Mouse (Mus musculus): ENCODE results near the gene Celf3. TPM values are rescaled to one million over a fixed set of nuclear protein-coding genes. Genes with fewer than 3 reads are reported as not detected.

The Celf3 gene
- total and polyA plus RNA-seq, 3 experiments, result not detected

DNA sequence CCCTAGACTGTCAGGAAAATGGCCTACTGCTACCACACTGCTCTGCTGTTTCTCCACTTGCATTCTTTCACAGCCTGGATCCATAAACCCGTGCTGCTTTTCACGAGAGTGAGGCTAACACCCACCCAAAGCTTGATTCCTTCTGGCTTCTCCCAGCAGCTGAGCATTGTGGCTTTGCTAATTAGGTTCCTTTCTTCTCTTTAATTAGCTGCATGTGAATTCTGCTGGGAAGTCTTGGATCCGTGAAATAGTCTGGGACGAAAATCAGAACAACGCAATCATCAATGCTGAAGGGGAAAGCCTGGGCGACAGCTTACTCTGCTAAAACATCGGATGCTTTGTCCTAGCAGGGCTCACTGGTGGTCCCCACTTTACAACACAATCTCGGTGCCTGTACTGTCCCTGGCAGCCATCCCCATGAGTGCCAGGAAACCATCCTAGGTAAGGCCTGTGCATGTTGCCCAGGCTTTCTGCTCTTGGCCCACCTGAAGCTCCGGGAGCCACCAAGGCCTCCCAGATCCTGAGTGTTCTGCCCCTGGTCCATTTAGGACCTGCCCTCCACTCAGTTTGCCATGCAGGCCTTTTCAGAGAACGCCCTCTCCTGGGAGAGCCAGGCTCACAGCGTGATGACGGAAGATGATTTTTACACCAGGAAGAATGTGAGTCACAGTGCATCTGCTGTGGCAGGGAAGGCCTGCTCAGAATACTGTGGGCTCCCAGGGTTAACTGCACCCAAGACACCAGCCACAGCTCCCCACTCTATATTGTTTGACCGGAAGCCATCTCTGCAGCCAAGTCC lies 12.3 kb upstream of the Celf3 start:
- DNase-seq (ENCODE audit: low spot score) (no peak), ATAC-seq (ENCODE audit: extremely low read depth, insufficient number of reproducible peaks, low FRiP score, poor library complexity, severe bottlenecking) (no peak)
- Histone ChIP-seq H3K9me3 (replicated peaks) (no peaks in the 10 kb centered on the region), H3K4me1 (ENCODE audit: insufficient read depth, low read depth, low read length) (no peaks in the 10 kb centered on the region), H3K4me3 (ENCODE audit: low read depth, low read length) (no peak overlapping the region), H3K27me3 (ENCODE audit: insufficient read depth, low read length) (peaks cover 20% of the 10 kb centered on the region), H3K36me3 (replicated peaks) (no peaks in the 10 kb centered on the region)
- no peak for TF ChIP-seq GATA1 (IDR thresholded peaks at IDR 0.05; ENCODE audit: borderline replicate concordance, low read length)
- no peak for TF ChIP-seq TAL1 (conservative IDR thresholded peaks at IDR 0.05; ENCODE audit: low read depth, low read length)
- no peak for TF ChIP-seq GATA2 (IDR thresholded peaks at IDR 0.05; ENCODE audit: borderline replicate concordance, low read depth, low read length)
- no peak for TF ChIP-seq CTCF (IDR thresholded peaks at IDR 0.05; ENCODE audit: low read depth, low read length)
- no peak for TF ChIP-seq POLR2AphosphoS5 (IDR thresholded peaks at IDR 0.05; ENCODE audit: insufficient replicate concordance, low read depth, low read length)

DNA sequence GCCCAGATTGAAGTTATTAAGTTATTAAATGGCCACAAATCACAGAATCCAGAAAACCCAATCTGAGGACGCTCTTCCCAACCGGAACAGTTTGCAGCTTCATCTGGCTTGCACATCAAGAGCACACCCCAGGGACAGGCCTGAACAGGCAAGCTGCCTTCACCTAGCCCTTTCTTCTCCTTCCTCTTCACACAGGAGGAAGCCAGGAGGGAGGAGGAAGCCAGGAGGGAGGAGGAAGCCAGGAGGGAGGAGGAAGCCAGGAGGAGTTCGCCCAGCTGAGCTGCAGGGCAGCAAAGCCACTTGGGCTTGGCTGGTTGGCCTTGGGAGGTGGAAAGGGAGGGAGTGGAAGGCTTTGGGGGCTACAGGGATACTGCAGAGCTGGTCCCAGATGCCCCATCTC lies 9.2 kb upstream of the Celf3 start:
- Histone ChIP-seq H3K9me3 (replicated peaks) (no peaks in the 10 kb centered on the region), H3K36me3 (replicated peaks) (no peaks in the 10 kb centered on the region), H3K4me1 (ENCODE audit: insufficient read depth, low read depth, low read length) (no peaks in the 10 kb centered on the region), H3K4me3 (ENCODE audit: low read depth, low read length) (no peak overlapping the region), H3K27me3 (ENCODE audit: insufficient read depth, low read length) (peaks cover 20% of the 10 kb centered on the region)
- ATAC-seq (ENCODE audit: extremely low read depth, insufficient number of reproducible peaks, low FRiP score, poor library complexity, severe bottlenecking) (no peak), DNase-seq (ENCODE audit: low spot score) (no peak)
- TF ChIP-seq TAL1 (conservative IDR thresholded peaks at IDR 0.05; ENCODE audit: low read depth, low read length), result no peak
- TF ChIP-seq GATA1 (IDR thresholded peaks at IDR 0.05; ENCODE audit: borderline replicate concordance, low read length), result no peak
- TF ChIP-seq GATA2 (IDR thresholded peaks at IDR 0.05; ENCODE audit: borderline replicate concordance, low read depth, low read length), result no peak
- TF ChIP-seq CTCF (IDR thresholded peaks at IDR 0.05; ENCODE audit: low read depth, low read length), result no peak
- no peak for TF ChIP-seq POLR2AphosphoS5 (IDR thresholded peaks at IDR 0.05; ENCODE audit: insufficient replicate concordance, low read depth, low read length)

DNA sequence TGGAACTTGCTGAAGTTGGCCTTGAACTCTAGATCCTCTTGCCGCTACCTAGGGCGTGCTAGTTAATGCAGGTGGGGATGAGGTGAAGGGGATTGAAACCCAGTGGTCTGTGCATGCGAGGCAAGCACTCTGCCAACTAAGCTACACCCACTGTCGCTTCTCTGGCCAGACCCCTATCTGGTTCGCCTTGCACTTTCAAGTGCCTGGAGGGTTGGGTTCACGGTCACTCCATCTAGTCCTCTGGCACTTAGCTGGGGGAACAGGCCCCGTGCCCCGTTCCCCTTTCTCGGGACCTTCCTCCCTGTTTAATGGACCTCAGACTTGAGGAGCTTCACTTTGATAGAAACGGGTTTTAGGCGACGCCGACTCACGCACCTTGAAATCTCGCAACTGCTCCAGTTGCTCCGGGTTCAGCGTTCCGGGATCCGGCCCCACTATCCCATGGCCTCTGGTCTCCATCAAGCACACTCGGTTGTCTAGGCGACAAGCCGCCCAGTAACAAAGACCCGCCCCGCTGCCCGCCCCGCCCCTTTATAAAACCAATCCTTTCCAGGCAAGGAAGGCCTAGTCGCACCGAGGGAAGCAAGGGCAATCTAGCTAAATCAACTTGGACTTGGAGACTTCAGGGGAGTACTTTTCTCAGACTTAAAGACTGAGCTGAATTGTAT lies 5.5 kb upstream of the Celf3 start:
- H3K9me3 ChIP-seq (replicated peaks), result no peaks in the 10 kb centered on the region
- no peaks in the 10 kb centered on the region for H3K4me1 ChIP-seq (ENCODE audit: insufficient read depth, low read depth, low read length)
- no peak overlapping the region for H3K4me3 ChIP-seq (ENCODE audit: low read depth, low read length)
- ATAC-seq (ENCODE audit: extremely low read depth, insufficient number of reproducible peaks, low FRiP score, poor library complexity, severe bottlenecking) (no peak), DNase-seq (ENCODE audit: low spot score) (no peak)
- no peak for TF ChIP-seq GATA1 (IDR thresholded peaks at IDR 0.05; ENCODE audit: borderline replicate concordance, low read length)
- no peak for TF ChIP-seq TAL1 (conservative IDR thresholded peaks at IDR 0.05; ENCODE audit: low read depth, low read length)
- no peaks in the 10 kb centered on the region for H3K36me3 ChIP-seq (replicated peaks)
- H3K27me3 ChIP-seq (ENCODE audit: insufficient read depth, low read length), result peaks cover 19% of the 10 kb centered on the region

DNA sequence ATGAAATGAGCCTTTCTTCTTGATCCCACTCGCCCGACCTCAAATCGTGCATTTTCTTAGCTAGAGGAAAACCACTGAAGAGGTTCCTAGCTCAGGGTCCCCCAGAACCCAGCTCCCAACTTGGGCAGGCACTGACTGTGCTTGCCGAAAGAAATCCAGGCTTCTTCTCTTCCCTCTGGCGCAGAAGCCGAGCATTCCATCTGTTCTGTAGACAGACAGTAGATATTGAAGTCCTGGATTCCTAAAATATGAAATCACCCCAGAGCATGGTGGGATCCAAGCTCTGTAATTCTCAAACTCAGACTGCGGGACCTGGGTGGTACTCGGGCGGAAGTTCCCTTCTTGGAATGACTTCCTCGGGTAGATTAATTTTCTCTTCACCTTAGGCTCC lies 5.0 kb upstream of the Celf3 start:
- DNase-seq (ENCODE audit: low spot score) (no peak), ATAC-seq (ENCODE audit: extremely low read depth, insufficient number of reproducible peaks, low FRiP score, poor library complexity, severe bottlenecking) (no peak)

DNA sequence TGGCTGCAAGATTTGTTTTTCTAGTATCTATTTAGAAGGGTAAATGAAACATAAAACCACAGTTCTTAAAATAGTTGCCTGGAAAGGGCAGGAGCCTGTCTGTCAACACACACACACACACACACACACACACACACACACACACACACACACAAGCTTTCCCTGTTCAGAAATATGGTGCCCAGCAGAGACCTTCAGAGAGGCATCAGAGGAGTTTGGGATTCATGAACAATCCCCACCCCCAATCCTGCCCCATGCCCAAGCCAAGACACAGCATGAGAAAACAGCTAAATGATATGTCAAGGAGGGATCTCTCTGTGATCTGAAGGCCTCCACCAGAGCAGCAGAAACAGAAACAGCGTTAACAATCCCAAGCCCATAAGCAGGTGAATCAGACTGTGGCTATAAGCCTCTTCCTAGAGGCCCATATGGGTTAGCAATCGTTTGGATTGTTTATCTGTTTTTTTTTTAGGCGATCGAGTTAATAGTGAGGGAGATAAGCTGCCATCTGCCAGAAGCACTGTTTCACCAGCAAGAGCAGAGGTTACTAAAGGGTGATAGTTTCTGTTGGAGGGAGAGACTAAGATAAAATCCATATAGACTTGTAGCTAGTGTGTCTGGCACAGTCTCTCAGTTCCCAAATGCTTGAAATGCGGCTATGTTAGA lies 4.4 kb upstream of the Celf3 start:
- Histone ChIP-seq H3K27me3 (ENCODE audit: insufficient read depth, low read length) (peaks cover 17% of the 10 kb centered on the region), H3K36me3 (replicated peaks) (no peaks in the 10 kb centered on the region), H3K4me1 (ENCODE audit: insufficient read depth, low read depth, low read length) (no peaks in the 10 kb centered on the region), H3K4me3 (ENCODE audit: low read depth, low read length) (no peak overlapping the region), H3K9me3 (replicated peaks) (no peaks in the 10 kb centered on the region)
- no peak for TF ChIP-seq TAL1 (conservative IDR thresholded peaks at IDR 0.05; ENCODE audit: low read depth, low read length)
- TF ChIP-seq CTCF (IDR thresholded peaks at IDR 0.05; ENCODE audit: low read depth, low read length), result no peak
- TF ChIP-seq GATA2 (IDR thresholded peaks at IDR 0.05; ENCODE audit: borderline replicate concordance, low read depth, low read length), result no peak
- TF ChIP-seq POLR2AphosphoS5 (IDR thresholded peaks at IDR 0.05; ENCODE audit: insufficient replicate concordance, low read depth, low read length), result no peak
- no peak for TF ChIP-seq GATA1 (IDR thresholded peaks at IDR 0.05; ENCODE audit: borderline replicate concordance, low read length)
- no peak for DNase-seq (ENCODE audit: low spot score)
- ATAC-seq (ENCODE audit: extremely low read depth, insufficient number of reproducible peaks, low FRiP score, poor library complexity, severe bottlenecking), result no peak

More for the DNA sequence above, 5.0 kb upstream of the Celf3 start:
- Histone ChIP-seq H3K4me3 (ENCODE audit: low read depth, low read length) (no peak overlapping the region), H3K27me3 (ENCODE audit: insufficient read depth, low read length) (peaks cover 16% of the 10 kb centered on the region), H3K36me3 (replicated peaks) (no peaks in the 10 kb centered on the region), H3K9me3 (replicated peaks) (no peaks in the 10 kb centered on the region), H3K4me1 (ENCODE audit: insufficient read depth, low read depth, low read length) (no peaks in the 10 kb centered on the region)
- TF ChIP-seq CTCF (IDR thresholded peaks at IDR 0.05; ENCODE audit: low read depth, low read length), result no peak
- TF ChIP-seq GATA2 (IDR thresholded peaks at IDR 0.05; ENCODE audit: borderline replicate concordance, low read depth, low read length), result no peak
- TF ChIP-seq GATA1 (IDR thresholded peaks at IDR 0.05; ENCODE audit: borderline replicate concordance, low read length), result no peak

DNA sequence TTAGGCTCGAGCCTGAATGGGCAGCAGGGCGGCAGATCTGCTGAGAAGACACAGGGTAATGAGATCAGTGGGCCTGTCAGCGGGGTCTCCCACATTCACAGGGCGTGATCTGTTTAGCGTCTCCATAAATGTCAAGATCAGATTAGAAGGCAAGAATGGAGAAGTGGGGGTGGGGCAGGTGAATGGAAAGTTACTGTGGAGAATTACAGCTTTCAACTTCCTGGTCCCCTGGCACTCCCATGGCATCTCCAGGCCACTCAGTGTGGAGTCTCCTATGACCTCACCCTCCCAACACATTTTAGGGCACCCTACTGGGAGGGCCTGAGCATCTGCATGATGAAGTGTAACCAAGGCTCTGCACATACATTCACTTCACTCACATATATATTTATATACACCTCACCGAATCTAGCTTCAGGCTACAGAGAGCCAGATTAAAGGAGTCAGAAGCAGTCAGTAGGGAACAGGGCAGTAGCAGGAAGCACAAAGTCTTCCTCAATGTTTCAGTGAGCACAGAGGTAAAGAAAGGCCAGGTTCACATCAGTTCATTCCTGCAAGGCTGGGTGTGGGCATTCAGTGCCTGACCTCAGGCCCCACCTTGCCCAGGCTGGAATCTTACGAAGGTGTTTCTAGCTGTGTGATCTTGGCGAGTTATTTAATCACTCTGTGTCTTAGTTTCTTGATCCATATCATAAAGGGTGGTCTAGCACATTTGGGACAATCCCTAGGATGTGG lies 1.6 kb upstream of the Celf3 start:
- Histone ChIP-seq H3K9me3 (replicated peaks) (no peaks in the 10 kb centered on the region), H3K36me3 (replicated peaks) (no peaks in the 10 kb centered on the region), H3K4me3 (ENCODE audit: low read depth, low read length) (no peak overlapping the region), H3K4me1 (ENCODE audit: insufficient read depth, low read depth, low read length) (no peaks in the 10 kb centered on the region), H3K27me3 (ENCODE audit: insufficient read depth, low read length) (peaks cover 26% of the 10 kb centered on the region)
- no peak for TF ChIP-seq CTCF (IDR thresholded peaks at IDR 0.05; ENCODE audit: low read depth, low read length)
- TF ChIP-seq GATA2 (IDR thresholded peaks at IDR 0.05; ENCODE audit: borderline replicate concordance, low read depth, low read length), result no peak
- TF ChIP-seq POLR2AphosphoS5 (IDR thresholded peaks at IDR 0.05; ENCODE audit: insufficient replicate concordance, low read depth, low read length), result no peak
- no peak for TF ChIP-seq TAL1 (conservative IDR thresholded peaks at IDR 0.05; ENCODE audit: low read depth, low read length)
- no peak for TF ChIP-seq GATA1 (IDR thresholded peaks at IDR 0.05; ENCODE audit: borderline replicate concordance, low read length)
- DNase-seq (ENCODE audit: low spot score) (no peak), ATAC-seq (ENCODE audit: extremely low read depth, insufficient number of reproducible peaks, low FRiP score, poor library complexity, severe bottlenecking) (no peak)

Measured in G1E (cell line).